Mouse (Mus musculus) left cerebral cortex, adult 9 months (tissue): Measurements from ENCODE around the gene Ulk4.
"Not testable (repeated sequence)": the region's sequence is repeated elsewhere in the genome, so short reads cannot be mapped to it uniquely, and the experiment has no call there.

Experiments used
- DNase-seq, 2 experiments: peaks; one replicate each; pipeline ENCODE4 v3.0.0; 2022; ENCODE audit warnings: low spot score in 2 of 2

Ulk4 gene

GRCm38 (mm10) chr9:121250854-121251253 is 26.1 kb downstream of the Ulk4 start:
- no peak for DNase-seq

DNA sequence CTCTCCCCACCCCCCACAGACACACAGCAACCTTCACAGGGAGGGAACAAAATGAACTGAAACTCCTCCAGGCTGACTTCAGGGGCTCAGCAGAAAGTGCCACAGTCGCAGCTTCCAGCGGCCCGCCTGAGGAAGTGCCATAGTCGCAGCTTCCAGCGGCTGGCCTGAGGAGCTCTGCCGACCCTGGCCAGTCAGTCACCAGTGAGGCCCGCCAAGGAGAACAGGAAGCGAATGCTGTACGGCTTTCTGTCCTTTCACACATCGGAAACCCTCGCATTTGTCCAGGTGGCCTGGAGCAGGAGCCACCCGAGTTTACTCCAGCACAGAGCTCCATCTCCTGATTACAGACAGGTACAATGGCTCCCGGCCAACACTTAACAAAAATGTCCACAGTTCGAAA is 27.2 kb downstream of the Ulk4 start:
- peak in 1 of 2 experiments; percentile 7 for DNase-seq

DNA sequence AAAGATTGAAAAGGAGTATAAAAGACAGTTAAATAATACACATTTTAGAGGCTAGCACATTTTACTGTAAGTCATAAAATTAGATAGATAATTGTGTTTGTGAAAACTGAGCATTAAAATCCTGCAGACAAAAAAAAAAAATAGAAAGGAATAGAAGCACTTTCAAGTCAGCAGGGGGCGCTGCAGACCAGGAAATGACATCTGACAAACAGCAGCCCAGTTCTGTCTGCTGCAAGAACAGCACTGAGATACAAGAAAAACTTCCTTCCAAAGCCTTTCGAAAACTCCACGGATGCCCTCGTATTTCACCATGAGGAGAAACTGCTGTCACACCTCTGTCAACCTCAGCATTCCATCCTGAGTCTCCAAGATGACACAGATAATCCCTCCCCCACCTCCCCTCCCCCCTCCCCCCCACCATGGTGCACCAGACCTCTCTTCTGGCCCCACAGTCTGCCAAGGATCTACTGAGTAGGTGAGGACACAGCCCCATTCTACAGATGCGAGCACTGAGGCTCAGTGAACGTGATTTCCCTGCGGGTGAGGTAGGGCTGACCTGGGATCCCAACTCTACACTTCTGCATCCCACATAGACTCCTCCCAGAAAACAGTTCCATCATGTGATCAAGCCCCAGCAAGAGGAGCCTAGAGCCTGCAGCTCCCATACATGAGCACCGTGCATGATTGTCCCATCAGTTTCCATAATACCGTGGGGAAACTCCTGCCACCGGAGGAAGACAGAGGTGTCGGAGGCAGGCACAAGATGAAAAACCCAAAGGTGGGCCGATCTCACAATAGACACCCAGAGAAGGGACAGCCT is 28.8 kb downstream of the Ulk4 start:
- peak in 1 of 2 experiments; percentile 87 for DNase-seq

DNA sequence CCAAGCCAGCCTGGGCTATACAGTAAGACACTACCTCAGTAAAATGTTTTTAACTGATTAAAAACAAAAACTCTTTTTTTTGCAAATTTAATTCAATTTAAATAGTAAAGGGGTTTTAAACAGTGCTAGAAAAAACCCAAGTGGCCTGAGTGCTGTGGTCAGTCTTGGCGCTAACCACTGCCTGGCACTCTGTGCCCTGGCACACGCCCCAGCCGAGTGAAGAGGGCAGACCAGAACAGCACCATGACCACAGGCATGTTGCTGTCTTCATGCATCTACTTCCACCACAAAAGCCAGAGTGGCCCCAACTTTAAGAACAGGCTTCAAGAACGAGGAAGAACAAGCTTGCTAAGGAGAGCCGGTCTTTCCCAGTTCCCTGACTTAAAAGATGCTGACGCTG is 29.9 kb downstream of the Ulk4 start:
- no peak for DNase-seq

- DNase-seq: peak in 1 of 2 experiments; percentile 1
Observed at GRCm38 (mm10) chr9:121242331-121242730, 34.7 kb downstream of the Ulk4 start.

DNA sequence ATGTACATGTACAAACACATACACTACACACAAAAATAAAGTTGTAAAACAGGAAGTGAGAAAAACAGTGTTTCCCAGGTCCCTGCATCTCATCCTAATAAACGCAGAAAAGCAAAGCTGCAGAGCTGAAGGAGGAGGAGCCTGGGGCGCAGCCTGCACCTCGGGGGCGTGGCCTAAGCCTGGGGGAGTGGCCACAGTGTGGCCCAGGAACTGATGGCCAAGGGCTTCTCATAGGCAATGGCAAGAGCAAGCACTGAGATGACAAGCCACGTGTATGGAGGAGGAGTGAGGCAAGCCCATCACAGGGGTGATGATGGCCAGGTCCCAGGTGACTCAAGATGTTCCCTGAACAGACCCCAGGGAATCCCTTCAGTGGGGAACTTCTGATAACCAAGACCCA is 35.2 kb downstream of the Ulk4 start:
- peak in 1 of 2 experiments; percentile 1 for DNase-seq

- DNase-seq: peak in 1 of 2 experiments; percentile 1
Observed at GRCm38 (mm10) chr9:121241366-121241765, 35.6 kb downstream of the Ulk4 start.

DNA sequence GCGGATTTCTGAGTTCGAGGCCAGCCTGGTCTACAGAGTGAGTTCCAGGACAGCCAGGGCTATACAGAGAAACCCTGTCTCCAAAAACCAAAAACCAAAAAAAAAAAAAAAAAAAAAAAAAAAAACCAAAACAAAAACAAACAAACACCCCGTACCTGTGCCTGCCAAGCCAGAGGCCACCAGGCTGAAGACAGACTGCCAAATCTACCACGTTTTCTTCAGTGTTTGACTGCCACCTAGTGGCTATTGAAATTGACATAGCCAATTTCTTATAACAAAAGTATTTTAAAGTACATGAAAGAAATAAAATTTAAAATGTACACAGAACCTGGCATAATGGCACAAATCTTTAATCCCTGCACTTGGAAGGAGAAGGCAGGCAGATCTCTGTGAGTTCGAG is 36.8 kb downstream of the Ulk4 start:
- DNase-seq: peak in 1 of 2 experiments; percentile 56

DNA sequence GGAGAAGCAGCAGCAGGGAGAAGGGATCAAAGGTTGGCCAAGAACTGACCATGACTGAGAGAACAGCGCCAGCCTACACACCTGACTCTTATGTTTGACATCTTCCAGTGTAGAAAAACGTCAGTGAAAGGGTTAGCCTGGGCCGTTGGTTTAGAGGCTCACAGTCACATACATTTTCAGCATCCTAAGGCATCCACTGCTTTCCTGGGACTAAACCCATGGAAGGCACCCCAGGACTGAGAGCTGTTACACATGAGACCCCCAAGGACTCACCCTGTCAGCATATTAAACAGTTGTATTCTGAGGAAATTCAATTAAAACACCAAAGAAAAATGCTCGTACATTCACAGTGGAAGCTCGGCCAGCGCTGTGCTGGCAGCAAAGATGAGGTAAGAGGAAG is 37.4 kb downstream of the Ulk4 start:
- no peak for DNase-seq

DNA sequence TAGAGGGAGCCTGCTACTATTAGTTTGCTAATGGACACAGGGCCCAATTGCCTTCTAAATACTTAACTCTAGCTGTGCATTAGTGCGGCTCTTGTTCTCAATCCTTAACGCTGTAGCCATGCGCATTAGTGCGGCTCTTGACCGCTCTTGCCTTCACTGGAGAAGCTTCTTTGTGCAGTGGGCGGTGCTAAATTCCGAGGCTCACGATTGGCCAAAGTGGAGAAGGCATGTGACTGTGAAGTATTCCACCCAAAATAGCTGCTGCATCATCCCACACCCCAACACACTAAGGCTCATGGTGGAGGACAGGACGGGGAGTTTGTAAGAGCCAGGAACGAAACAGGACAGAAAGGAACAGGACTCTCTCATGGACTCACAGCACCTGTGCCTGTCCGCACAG is 58.4 kb downstream of the Ulk4 start:
- no peak for DNase-seq

- DNase-seq: no peak
Observed at GRCm38 (mm10) chr9:121218230-121218629, 58.8 kb downstream of the Ulk4 start.

DNA sequence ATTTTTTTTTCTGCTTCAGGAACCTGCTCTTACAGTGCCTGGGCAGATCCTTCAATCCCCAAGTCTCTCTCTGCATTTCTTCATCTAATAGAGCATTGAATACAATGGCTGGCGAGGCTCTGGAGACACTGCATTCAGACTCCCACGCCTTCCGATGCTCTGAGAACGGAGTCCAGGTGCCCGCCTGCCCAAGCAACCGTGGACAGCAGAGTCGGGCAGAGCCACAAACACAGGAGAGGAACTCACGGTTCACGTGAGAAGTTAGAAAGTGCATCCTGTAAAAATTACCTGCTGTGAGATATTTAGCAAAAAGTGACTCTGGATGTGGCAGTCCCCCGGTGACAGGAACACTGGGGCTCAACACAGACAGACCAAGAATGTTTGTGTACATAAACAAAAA is 59.3 kb downstream of the Ulk4 start:
- DNase-seq: no peak

- DNase-seq: no peak
Observed at GRCm38 (mm10) chr9:121216536-121217320, 60.3 kb downstream of the Ulk4 start.

GRCm38 (mm10) chr9:121215349-121216000 is 61.5 kb downstream of the Ulk4 start:
- DNase-seq: peak in 1 of 2 experiments; percentile 59

- no peak for DNase-seq
Observed at GRCm38 (mm10) chr9:121212322-121212721, 64.7 kb downstream of the Ulk4 start.

DNA sequence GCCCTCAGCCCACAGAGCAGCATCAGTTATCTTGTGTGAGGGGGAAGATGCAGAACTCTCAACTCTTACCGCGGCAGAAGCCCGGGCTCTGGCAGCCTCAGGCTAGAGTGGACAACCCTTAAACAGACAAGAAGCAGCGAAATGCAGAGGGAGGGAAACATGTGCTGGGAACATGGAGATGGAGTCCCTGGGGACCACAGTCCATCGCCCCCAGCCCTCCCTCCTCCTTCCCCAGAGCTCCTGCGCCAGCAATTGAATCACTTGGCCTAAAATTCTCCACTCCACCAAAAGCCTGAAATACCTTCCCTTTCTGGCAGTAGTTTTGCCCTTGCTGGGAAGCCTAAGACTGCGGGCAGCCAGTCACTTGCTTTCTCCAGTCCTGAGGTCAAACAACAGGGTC is 72.0 kb downstream of the Ulk4 start:
- no peak for DNase-seq

DNA sequence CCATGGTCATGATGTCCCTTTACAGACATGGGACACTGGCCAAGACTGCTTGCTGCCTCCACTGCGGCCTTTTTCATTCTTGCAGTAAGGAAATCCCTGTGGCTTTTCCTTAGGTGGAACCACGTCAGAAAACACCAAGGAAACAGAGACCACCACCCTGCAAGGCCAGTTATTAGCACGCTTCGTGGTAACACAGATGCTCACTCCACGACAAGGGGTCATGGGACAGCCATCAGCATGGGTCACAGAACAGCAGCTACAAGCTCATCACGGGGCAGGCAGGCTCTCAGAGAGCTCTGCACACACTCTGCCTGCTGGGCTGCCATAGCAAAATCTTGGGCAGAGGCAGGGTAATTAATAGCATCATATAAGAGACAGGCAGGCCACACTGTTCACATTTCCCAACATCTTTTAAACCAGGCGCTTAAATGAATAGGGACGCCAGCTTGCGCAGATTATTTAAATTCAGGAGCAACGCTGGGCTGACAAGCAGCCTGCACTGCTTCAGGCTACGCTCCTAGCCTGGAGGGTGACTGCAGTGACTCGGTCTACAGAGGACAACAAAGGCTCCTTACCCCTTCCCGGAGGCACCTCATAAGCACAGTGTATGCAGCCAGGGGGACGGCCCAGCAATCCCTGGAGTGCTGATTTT is 72.7 kb downstream of the Ulk4 start:
- DNase-seq: no peak

DNA sequence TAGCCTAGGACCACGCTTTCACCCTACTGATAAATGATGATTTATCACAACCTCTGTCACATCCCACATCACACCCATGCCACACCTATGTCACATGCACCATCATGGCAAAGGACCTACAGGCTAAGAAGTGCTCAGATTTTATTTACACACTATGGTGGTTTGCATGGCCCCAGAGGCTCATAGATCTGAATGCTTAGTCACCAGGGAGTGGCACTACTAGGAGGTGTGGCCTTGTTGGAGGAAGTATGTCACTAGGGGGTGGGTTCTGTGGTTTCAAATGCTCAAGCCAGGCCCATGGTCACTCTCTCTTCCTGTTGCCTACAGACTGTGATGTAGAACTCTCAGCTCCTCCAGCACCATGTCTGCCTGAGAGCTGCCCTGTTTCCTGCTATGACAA is 73.3 kb downstream of the Ulk4 start:
- no peak for DNase-seq

DNA sequence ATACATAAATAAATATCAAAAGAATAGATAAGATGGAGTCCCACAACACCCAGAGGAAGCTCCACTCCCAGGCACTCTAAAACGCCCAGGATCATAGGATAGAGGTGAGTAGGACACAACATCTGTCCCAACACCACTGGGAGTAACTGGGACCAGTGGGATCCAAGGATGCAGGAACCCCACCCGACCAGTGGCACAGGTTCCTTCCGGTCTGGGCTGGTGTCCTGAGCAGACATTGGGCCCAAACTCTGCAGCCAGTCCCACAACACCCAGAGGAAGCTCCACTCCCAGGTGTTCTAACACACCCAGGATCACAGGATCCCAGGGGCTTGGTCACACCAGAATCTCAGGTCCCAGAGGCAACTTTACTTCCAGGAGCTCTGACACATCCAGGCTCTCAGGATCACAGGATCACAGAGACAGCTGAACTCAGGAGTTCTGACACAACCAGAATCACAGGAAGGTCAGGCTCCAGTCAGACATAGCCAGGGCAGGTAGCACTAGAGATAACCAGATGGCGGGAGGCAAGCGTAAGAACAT is 77.8 kb downstream of the Ulk4 start:
- not testable (repeated sequence) for DNase-seq

- DNase-seq: no peak
Observed at GRCm38 (mm10) chr9:121196473-121196872, 80.5 kb downstream of the Ulk4 start.

GRCm38 (mm10) chr9:121195106-121195505 is 81.9 kb downstream of the Ulk4 start:
- no peak for DNase-seq
